Mouse (Mus musculus) hindbrain, embryonic 16.5 days (tissue): ENCODE results near the gene Adh4. TPM values are rescaled to one million over a fixed set of nuclear protein-coding genes. Genes with fewer than 3 reads are reported as not detected.
A peak's percentile ranks its signal among the peaks of the same experiment; 100 is the strongest.
"Not testable (repeated sequence)": the region's sequence is repeated elsewhere in the genome, so short reads cannot be mapped to it uniquely, and the experiment has no call there.

Experiments used
- ATAC-seq: fragments of 200-750 bp; cut with Nextera tagmentation; 2 replicates; pipeline ENCODE4 v1.8.0; 2017; ENCODE audit warnings: moderate TSS enrichment, moderate library complexity
- H3K27ac ChIP-seq: fragments of 300-500 bp; sonication (generic); 2 replicates; pipeline ENCODE4 v1.5.1; 2014; ENCODE audit warnings: low read depth, mild to moderate bottlenecking, control low read depth, low read length, moderate library complexity
- H3K27me3 ChIP-seq: fragments of 300-500 bp; sonication (generic); replicated peaks from 2 replicates; pipeline ENCODE4 v1.6.1; 2014; ENCODE audit warnings: low read length; ENCODE audit not compliant: control insufficient read depth, insufficient read depth
- H3K36me3 ChIP-seq: fragments of 300-500 bp; sonication (generic); 2 replicates; pipeline ENCODE4 v1.6.1; 2014; ENCODE audit warnings: mild to moderate bottlenecking, low read length, moderate library complexity, mixed read lengths; ENCODE audit not compliant: control insufficient read depth, insufficient read depth
- H3K4me1 ChIP-seq: fragments of 300-500 bp; sonication (generic); 2 replicates; pipeline ENCODE4 v1.6.1; 2014; ENCODE audit warnings: low read depth, low read length; ENCODE audit not compliant: control insufficient read depth, insufficient read depth
- H3K4me2 ChIP-seq: fragments of 300-500 bp; sonication (generic); 2 replicates; pipeline ENCODE4 v1.6.1; 2014; ENCODE audit warnings: mild to moderate bottlenecking, low read length, control low read depth, moderate library complexity
- H3K4me3 ChIP-seq: fragments of 300-500 bp; sonication (generic); 2 replicates; pipeline ENCODE4 v1.5.1; 2014; ENCODE audit warnings: mild to moderate bottlenecking, low read length, control low read depth, moderate library complexity
- H3K9ac ChIP-seq: fragments of 300-500 bp; sonication (generic); 2 replicates; pipeline ENCODE4 v1.6.1; 2014; ENCODE audit warnings: low read depth, mild to moderate bottlenecking, control low read depth, low read length, moderate library complexity
- H3K9me3 ChIP-seq: fragments of 300-500 bp; sonication (generic); 2 replicates; pipeline ENCODE4 v1.6.1; 2014; ENCODE audit warnings: mild to moderate bottlenecking, low read length, moderate library complexity; ENCODE audit not compliant: control insufficient read depth
- WGBS: fragments of 180-500 bp; shearing (Covaris S2); extraction: QIAGEN DNeasy Blood & Tissue Kit; methylation state at CpG from one replicate; pipeline ENCODE4 v1.1.7; 2014; 5-methylcytosine and 5-hydroxymethylcytosine counted together
- polyA plus RNA-seq: library from polyadenylated mRNA; unstranded; fragments of >200 nt; fragmentation: Nextera tagmentation; extraction: Ambion mirVana; gene quantifications from 2 replicates; pipeline ENCODE4 v1.2.1, GENCODE M21; 2015

Adh4 gene
- polyA plus RNA-seq, 1 experiment from 2014 or later: not detected

DNA sequence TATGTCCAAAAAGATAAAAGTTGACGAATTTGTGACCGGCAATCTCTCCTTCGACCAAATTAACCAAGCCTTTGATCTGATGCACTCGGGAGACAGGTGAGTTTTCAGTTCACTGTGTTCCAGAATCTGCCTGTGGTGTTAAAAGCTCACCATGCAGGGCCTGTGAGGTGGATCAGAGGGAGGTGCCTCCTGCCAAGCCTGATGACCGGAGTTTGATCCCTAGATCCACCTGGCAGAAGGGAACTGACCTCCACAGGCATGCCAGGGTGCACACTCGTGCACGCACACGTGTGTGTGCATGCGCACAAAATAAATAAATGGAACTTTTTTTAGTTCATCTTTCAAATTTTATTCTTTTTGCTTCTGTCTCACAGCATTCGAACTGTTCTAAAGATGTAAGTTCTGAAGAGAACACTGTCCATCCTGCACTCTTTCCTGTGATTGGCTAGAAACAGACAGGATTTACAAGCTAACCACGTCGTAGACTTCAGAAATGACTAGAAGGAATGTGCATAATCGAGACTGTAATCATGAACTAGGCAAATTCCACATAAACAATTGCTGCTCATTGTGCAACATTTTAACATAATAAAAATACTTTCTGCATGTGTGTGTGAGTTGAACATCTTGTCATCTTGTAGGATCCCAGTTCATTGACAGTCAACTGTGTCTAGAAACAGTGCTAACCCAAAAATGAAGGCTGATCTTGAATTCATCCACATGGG is 39.6 kb downstream of the Adh4 start:
- no peaks in the 10 kb centered on the region for H3K4me1 ChIP-seq
- 92% methylated on average over 13 of the region's 13 CpGs for WGBS

DNA sequence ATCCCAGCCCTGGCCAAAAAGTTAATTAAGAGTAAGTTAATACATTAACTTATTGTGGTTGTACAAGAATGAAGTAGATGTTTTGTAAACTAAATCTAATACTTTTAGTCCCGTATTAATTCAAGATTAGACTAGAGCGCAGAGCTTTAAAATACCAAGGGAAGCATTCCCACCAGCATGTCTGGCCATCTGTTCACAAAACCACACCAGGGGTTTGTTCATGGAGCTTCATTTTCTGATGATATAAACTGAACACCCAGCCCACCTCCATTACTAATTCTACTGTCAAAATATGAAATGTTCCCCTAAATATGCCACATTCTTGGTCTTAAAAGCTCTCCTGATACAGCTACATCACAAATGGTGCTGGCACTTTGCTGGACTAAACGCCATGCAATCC is 43.2 kb downstream of the Adh4 start:
- no peak for ATAC-seq
- 95% methylated on average over 3 of the region's 3 CpGs for WGBS
- Histone ChIP-seq H3K36me3 (peaks cover 35% of the 10 kb centered on the region), H3K4me3 (no peak overlapping the region), H3K4me1 (no peaks in the 10 kb centered on the region), H3K9ac (no peak overlapping the region), H3K9me3 (no peaks in the 10 kb centered on the region), H3K4me2 (no peak overlapping the region), H3K27ac (no peak overlapping the region), H3K27me3 (no peaks in the 10 kb centered on the region)

More for the DNA sequence above, 39.6 kb downstream of the Adh4 start:
- no peak overlapping the region for H3K4me3 ChIP-seq
- no peaks in the 10 kb centered on the region for H3K9me3 ChIP-seq
- no peak overlapping the region for H3K9ac ChIP-seq
- H3K27ac ChIP-seq: no peak overlapping the region
- H3K4me2 ChIP-seq: no peak overlapping the region
- peaks cover 32% of the 10 kb centered on the region for H3K36me3 ChIP-seq
- no peaks in the 10 kb centered on the region for H3K27me3 ChIP-seq
- no peak for ATAC-seq

DNA sequence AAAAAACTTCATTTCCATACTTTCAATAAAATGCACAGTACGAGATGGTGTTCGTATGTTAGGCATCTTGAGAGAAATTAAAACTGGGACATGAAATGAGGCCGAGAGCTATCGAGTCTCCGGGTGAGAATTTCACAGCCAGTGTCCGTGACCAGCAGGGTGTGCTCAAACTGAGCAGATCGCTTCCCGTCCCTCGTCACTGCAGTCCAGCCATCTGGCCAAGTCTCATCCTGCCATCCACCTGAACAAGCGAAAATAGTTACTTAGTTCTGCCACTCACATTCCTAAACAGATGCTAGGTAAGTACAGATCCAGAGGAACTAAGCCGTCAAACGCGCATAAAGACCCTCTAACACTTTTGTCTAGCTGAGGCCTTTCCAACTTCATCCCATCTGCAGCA is 45.0 kb downstream of the Adh4 start:
- Histone ChIP-seq H3K9ac (no peak overlapping the region), H3K4me3 (no peak overlapping the region), H3K27me3 (no peaks in the 10 kb centered on the region), H3K4me1 (no peaks in the 10 kb centered on the region), H3K36me3 (peaks cover 33% of the 10 kb centered on the region), H3K4me2 (no peak overlapping the region), H3K9me3 (no peaks in the 10 kb centered on the region), H3K27ac (no peak overlapping the region)
- WGBS: 75% methylated on average over 13 of the region's 13 CpGs
- no peak for ATAC-seq

DNA sequence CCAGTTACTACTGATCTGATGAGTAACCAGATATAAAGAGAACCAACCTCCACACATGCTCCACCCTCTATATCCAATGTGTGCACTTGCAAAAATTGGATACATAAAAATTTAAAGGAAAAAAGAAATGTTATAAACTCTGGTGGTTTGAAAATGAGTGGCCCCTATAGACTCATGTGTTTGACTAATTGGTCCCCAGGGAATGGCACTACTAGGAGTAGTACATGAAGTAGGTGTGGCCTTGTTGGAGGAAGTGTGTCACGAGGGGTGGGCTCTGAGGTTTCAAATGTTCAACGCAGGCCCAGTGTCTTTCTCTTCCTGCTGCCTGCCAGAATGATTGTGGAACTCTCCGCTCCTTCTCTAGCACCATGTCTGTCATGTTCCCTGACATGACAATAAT is 46.6 kb downstream of the Adh4 start:
- Histone ChIP-seq H3K27me3 (no peaks in the 10 kb centered on the region), H3K36me3 (peaks cover 39% of the 10 kb centered on the region), H3K4me1 (no peaks in the 10 kb centered on the region), H3K4me2 (no peak overlapping the region), H3K9me3 (no peaks in the 10 kb centered on the region), H3K9ac (no peak overlapping the region), H3K27ac (no peak overlapping the region), H3K4me3 (no peak overlapping the region)
- no peak for ATAC-seq
- WGBS: 83% methylated on average over 3 of the region's 3 CpGs

DNA sequence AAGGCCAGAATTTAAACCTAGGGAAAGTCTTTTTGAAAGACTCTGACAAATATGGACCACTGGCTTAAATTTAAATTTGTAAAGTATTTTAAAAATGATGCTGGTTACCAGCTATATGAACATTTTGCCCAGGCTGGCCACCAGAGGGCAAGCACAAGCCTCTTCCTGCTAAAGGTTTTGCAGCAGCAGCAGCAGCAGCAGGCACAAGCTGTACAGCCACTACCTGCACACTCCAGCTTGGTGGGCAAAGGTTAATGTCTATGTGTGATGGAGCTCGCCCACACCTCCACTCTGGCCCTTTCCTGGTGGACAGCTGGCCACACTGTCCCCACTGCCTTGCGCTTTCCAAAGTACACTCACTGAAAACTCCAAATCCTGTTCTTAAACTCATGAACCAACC is 47.9 kb downstream of the Adh4 start:
- peaks cover 30% of the 10 kb centered on the region for H3K36me3 ChIP-seq
- no peak overlapping the region for H3K4me3 ChIP-seq
- 85% methylated on average over 2 of the region's 2 CpGs for WGBS
- no peaks in the 10 kb centered on the region for H3K27me3 ChIP-seq
- H3K27ac ChIP-seq: no peak overlapping the region
- ATAC-seq: peak; percentile 63; the same call in 1 of the 2 replicates
- no peaks in the 10 kb centered on the region for H3K9me3 ChIP-seq
- no peak overlapping the region for H3K4me2 ChIP-seq
- H3K9ac ChIP-seq: no peak overlapping the region
- no peaks in the 10 kb centered on the region for H3K4me1 ChIP-seq

DNA sequence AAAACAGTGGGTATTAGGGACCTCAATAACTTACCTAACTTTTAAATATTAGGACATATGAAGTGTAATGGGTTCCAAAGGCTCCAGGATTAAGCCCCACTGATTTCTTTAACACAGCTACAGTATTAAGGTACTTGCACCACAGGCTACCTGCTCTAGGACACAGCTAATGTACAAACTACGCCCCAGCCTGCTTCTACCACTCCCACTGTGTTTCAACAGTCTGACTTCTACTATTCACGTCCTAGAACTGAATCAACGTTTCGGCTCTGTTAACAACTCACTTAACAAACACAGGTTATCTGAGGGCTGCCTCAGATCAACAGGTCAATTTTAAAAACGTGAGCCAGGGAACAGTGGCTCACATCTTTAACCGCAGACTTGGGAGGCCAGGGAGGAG is 48.5 kb downstream of the Adh4 start:
- no peak for ATAC-seq
- Histone ChIP-seq H3K36me3 (peaks cover 32% of the 10 kb centered on the region), H3K4me2 (no peak overlapping the region), H3K27ac (no peak overlapping the region), H3K9me3 (no peaks in the 10 kb centered on the region), H3K27me3 (no peaks in the 10 kb centered on the region), H3K4me3 (no peak overlapping the region), H3K4me1 (no peaks in the 10 kb centered on the region), H3K9ac (no peak overlapping the region)
- 91% methylated on average over 6 of the region's 6 CpGs for WGBS

DNA sequence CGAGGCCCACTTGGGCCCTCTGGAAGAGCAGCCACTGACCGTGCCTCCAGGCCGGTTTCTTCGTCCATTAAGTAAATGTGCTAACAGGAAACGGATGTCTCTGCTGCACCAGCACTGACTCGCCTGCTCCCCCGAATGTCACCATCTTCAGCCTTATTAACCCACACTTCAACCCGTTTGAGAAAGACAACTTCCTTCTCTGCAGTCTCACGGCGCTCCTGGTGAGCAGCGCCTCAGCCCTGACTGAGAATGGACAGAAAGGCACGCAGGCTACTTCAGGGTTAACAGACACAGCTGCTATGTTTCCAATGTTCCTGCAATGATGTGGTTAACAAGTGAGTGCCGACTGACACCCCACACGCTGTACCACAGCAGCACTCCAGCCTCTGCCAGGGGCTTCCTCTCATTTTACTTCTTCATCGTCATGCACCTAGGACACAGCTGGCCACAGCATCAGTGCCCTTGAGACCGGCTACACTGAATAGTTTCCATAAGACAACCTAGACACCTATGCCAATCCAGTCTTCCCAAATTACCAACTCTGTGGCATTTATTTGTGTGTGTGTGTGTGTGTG is 49.4 kb downstream of the Adh4 start:
- no peak for ATAC-seq

DNA sequence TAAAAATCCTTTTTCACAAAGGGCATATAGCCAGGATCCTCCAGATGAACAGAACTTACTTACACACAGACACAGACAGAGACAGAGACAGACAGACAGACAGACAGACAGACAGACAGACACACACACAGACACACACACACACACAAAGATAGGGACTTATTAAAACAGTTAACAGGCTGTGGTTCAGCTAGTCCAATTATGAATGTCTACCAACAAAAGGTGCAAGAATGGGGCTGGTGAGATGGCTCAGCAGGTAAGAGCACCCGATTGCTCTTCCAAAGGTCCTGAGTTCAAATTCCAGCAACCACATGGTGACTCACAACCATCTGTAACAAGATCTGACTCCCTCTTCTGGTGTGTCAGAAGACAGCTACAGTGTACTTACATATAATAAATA is 51.4 kb downstream of the Adh4 start:
- H3K27me3 ChIP-seq, H3K4me3 ChIP-seq, H3K27ac ChIP-seq, H3K9me3 ChIP-seq, H3K4me1 ChIP-seq, H3K4me2 ChIP-seq, ATAC-seq, H3K9ac ChIP-seq: not testable (repeated sequence)
- WGBS: 93% methylated on average over 1 of the region's 1 CpGs
- H3K36me3 ChIP-seq: peaks cover 24% of the 10 kb centered on the region

More for the DNA sequence above, 49.4 kb downstream of the Adh4 start:
- WGBS: 83% methylated on average over 16 of the region's 16 CpGs
- no peak overlapping the region for H3K4me2 ChIP-seq
- H3K9me3 ChIP-seq: no peaks in the 10 kb centered on the region
- H3K27ac ChIP-seq: no peak overlapping the region
- H3K36me3 ChIP-seq: peaks cover 27% of the 10 kb centered on the region
- no peak overlapping the region for H3K9ac ChIP-seq
- H3K27me3 ChIP-seq: no peaks in the 10 kb centered on the region
- no peak overlapping the region for H3K4me3 ChIP-seq
- no peaks in the 10 kb centered on the region for H3K4me1 ChIP-seq

DNA sequence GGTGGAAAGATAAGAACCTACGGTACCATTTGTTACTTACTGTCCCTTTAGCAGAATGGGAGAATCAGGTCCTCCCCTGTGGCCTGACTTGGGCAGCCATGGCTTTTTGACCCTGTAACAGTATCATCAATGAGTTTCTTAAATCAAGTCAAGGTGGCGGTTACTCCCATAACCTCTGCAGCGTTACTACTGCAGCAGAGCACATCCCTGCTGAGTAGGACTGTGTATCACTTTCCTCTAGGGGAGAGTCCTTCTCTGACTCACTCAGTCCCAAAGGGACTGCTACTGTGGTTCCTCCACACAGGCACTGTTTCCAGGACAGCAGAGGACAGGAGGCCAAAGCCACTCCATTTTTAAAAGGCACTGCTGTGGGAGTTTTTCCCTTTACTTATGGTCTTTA is 55.8 kb downstream of the Adh4 start:
- Histone ChIP-seq H3K36me3 (peaks cover 17% of the 10 kb centered on the region), H3K4me2 (no peak overlapping the region), H3K9me3 (no peaks in the 10 kb centered on the region), H3K4me1 (no peaks in the 10 kb centered on the region), H3K4me3 (no peak overlapping the region), H3K27ac (no peak overlapping the region), H3K9ac (no peak overlapping the region), H3K27me3 (no peaks in the 10 kb centered on the region)
- ATAC-seq: no peak
- 87% methylated on average over 3 of the region's 3 CpGs for WGBS
